Mouse (Mus musculus) lung, postnatal 14 days (tissue): ENCODE results near the gene Kif4.

Experiments
- DNase-seq: peaks from one replicate; pipeline ENCODE4 v3.0.0; 2021

Gene Kif4

GRCm38 (mm10) chrX:100625546-100625801 lies at the start of gene Kif4:
TSS of gene Kif4 (plus strand) at chrX:100625737.
- DNase-seq: no peak

- no peak for DNase-seq
These were observed 30.7 kb upstream of the Kif4 start, which contains the start of gene P2ry4 for GRCm38 (mm10) chrX:100594791-100595190. TSS of gene P2ry4 (minus strand) at chrX:100594869.

GRCm38 (mm10) chrX:100597439-100597838 lies 28.1 kb upstream of the Kif4 start:
- DNase-seq: peak; percentile 49

GRCm38 (mm10) chrX:100599755-100600154 lies 25.8 kb upstream of the Kif4 start:
- no peak for DNase-seq

- DNase-seq: no peak
These were observed 20.2 kb upstream of the Kif4 start, which contains the start of gene Arr3 for GRCm38 (mm10) chrX:100605314-100605713. TSS of gene Arr3 (plus strand) at chrX:100605497.

- DNase-seq: no peak
These were observed 7.0 kb upstream of the Kif4 start for GRCm38 (mm10) chrX:100618488-100618887.

- DNase-seq: no peak
These were observed 4.2 kb upstream of the Kif4 start for GRCm38 (mm10) chrX:100621366-100621765.

GRCm38 (mm10) chrX:100624242-100624641 lies 1.3 kb upstream of the Kif4 start:
- DNase-seq: no peak

GRCm38 (mm10) chrX:100625146-100625545 lies 391 bp upstream of the Kif4 start:
- no peak for DNase-seq

- peak; percentile 88 for DNase-seq
These were observed 561 bp downstream of the Kif4 start, which contains the start of gene Pdzd11 for GRCm38 (mm10) chrX:100625802-100626793. TSS of gene Pdzd11 (minus strand) at chrX:100626568.

- DNase-seq: no peak
These were observed 3.5 kb downstream of the Kif4 start for GRCm38 (mm10) chrX:100629076-100629475.

GRCm38 (mm10) chrX:100638477-100638876 lies 12.9 kb downstream of the Kif4 start:
- no peak for DNase-seq

- DNase-seq: no peak
These were observed 27.3 kb downstream of the Kif4 start for GRCm38 (mm10) chrX:100652848-100653247.

GRCm38 (mm10) chrX:100664825-100665224 lies 39.3 kb downstream of the Kif4 start:
- no peak for DNase-seq

- no peak for DNase-seq
These were observed 52.7 kb downstream of the Kif4 start for GRCm38 (mm10) chrX:100678204-100678603.

- DNase-seq: peak; percentile 1
These were observed 61.0 kb downstream of the Kif4 start for GRCm38 (mm10) chrX:100686527-100686926.

GRCm38 (mm10) chrX:100687360-100688032 lies 62.0 kb downstream of the Kif4 start:
- DNase-seq: peak; percentile 38

- no peak for DNase-seq
These were observed 62.5 kb downstream of the Kif4 start for GRCm38 (mm10) chrX:100688033-100688370.

- DNase-seq: no peak
These were observed 71.2 kb downstream of the Kif4 start for GRCm38 (mm10) chrX:100696776-100697175.

GRCm38 (mm10) chrX:100708032-100708431 lies 82.5 kb downstream of the Kif4 start:
- DNase-seq: no peak

GRCm38 (mm10) chrX:100716173-100716572 lies 90.6 kb downstream of the Kif4 start:
- no peak for DNase-seq

- no peak for DNase-seq
These were observed 103.4 kb downstream of the Kif4 start for GRCm38 (mm10) chrX:100728947-100729346.

- peak; percentile 19 for DNase-seq
These were observed 104.2 kb downstream of the Kif4 start, which contains the start of gene Gdpd2 for GRCm38 (mm10) chrX:100729665-100730188. TSS of gene Gdpd2 (plus strand) at chrX:100729873.

GRCm38 (mm10) chrX:100730266-100730665 lies 104.7 kb downstream of the Kif4 start:
- no peak for DNase-seq
